In the genomic region with DNA sequence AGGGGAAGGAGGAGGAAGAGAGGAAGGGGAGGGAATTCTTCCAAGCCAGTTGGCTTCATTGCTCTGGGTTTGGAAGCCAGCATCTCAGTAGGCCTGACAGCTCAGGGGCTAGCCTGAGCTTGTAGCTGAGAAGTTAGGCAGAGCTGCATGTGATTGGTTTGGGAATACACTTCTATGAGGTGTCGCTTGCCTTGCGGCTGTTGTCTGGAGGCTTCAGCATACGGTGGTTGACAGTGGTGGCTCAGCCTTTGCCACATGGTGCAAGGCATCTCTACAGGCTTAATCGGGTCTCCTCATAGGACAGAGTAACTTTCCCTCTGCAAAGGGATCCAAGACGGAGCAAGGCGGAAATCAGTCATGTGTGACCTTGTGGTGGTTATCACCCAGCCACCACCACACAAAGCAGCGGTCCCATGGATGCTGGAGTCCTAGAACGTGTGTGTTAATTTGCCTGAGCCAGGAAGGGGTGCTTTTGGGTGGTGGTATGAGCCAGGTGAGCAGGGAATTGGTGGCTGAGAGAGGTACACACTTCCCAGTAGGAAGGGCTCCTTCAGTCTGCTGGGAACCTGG, we compare ENCODE assay signal across 16 mouse cellular contexts.
"Had no signal": no experiment of that assay in that cellular context is flagged by ENCODE, and none has a peak within 500 bp of the region (broad histone marks: within the 10 kb centered on the region; RNA-seq: fewer than 3 reads in every experiment).

No protein-coding gene starts in this region.

- H3K36me3 ChIP-seq: limb, embryonic 15.5 days; liver, embryonic 12.5 days; neural tube, embryonic 15.5 days had no signal

- H3K4me2 ChIP-seq: limb, embryonic 15.5 days; liver, embryonic 12.5 days; lung, embryonic 14.5 days; midbrain, embryonic 11.5 days; neural tube, embryonic 15.5 days had no signal

- DNase-seq: kidney, postnatal 10 days; kidney, postnatal 4 days; lung, embryonic 14.5 days; lung, postnatal 10 days; lung, postnatal 4 days; right cerebral cortex, adult 18-20 months; right cerebral cortex, postnatal 25 days; thymus, postnatal 36 days had no signal

- H3K4me3 ChIP-seq: layer of hippocampus, adult 2 months; left cerebral cortex, adult 2 months; limb, embryonic 15.5 days; liver, embryonic 12.5 days; megakaryocyte, embryonic 14.5 days; myocyte; neural tube, embryonic 15.5 days had no signal

- H3K9me3 ChIP-seq: limb, embryonic 15.5 days; liver, embryonic 12.5 days; neural tube, embryonic 15.5 days had no signal

- H3K27me3 ChIP-seq: limb, embryonic 15.5 days; neural tube, embryonic 15.5 days had no signal

- H3K27ac ChIP-seq: layer of hippocampus, adult 2 months; left cerebral cortex, adult 2 months; limb, embryonic 15.5 days; liver, embryonic 12.5 days; neural tube, embryonic 15.5 days had no signal

- ATAC-seq: liver, embryonic 12.5 days had no signal

- H3K9ac ChIP-seq: limb, embryonic 15.5 days; liver, embryonic 12.5 days; lung, embryonic 14.5 days; neural tube, embryonic 15.5 days had no signal
